Mouse (Mus musculus) c-Kit-positive CD71-negative TER-119-negative erythroid progenitor cells, embryonic 14.5 days (primary cell): ENCODE measurements around the gene Cyp2w1.
"Not testable (repeated sequence)": the region's sequence is repeated elsewhere in the genome, so short reads cannot be mapped to it uniquely, and the experiment has no call there.

Experiments used
- DNase-seq: peaks from one replicate; pipeline ENCODE4 v3.0.0-alpha.2; 2013; ENCODE audit warnings: low read depth

Gene Cyp2w1

DNA sequence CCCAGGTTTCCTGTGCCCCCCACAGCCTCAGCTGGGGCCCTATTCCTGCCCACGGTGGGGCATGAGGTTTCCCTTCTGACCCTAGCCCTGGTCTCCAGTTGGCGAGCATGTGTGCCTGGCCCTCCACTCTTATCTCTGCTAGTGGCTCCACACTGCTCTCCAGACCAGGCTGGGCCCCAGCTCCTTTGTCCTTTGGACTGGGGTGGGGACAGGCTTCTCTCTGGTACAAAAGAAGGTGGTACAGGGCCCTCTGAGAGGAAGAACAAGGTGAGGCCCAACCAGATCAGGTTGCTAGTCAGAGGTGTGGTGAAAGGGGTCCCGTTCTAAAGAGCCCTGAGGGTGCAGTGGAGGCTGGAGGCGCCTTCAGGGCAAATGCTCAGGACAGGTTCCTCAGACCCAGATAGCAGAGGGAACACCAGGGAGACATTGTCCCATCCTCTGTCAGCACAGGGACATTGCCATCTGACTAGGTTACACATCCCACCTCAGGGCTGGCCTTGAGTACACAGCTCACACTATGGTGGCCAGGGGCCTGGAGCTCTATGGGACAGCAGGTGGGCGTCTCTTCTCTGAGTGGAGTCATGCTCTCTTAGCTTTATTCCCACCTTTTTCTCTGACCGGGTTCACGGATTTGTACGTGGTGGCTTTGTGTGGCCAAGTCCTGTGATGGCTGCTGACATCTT, 19.7 kb upstream of the Cyp2w1 start:
- no peak for DNase-seq

DNA sequence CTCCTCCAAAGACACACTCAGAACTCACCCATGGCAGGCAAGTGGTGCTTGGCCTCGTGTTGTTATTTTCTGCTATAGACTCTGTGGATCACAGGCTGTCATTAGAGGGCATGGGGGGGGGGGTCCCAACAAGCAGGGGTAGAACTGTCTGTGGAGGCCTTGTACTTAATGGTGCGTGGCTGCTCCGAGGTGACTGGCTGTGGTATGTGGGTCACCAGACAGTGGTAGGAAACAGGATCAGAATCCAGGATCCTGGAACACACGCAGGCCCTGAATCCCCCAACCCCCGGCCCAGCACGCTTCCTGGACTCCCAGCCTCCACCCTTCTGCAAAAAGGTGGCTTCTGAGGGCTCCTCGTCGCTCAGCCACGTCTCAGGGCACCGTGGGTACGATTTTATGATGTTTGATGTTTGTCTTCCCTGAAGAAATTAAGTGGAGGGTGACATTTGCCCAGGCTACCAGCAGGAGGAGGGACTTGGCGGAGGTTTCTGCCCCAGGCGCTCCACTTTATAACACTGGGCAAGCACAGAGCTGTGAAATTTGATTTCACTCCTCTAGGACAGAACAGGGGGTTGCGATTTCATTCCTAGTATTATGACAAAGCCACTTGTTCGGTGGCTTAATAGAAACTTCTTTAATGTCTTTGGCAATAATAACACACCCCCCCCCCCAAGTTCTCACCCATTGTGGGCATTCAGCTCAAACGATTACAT, 19.0 kb upstream of the Cyp2w1 start:
- no peak for DNase-seq

DNA sequence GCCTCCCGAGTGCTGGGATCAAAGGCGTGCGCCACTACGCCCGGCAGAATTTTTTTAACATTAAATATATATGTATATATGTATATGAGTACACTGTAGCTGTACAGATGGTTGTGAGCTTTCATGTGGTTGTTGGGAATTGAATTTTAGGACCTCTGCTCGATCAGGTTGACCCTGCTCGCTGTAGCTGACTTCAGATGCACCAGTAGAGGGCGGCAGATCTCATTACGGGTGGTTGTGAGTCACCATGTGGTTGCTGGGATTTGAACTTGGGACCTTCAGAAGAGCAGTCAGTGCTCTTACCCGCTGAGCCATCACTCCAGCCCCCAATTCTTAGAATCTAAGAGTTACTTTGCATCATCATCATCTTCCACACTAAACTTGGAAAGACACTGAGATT, 18.0 kb upstream of the Cyp2w1 start:
- DNase-seq = not testable (repeated sequence)

DNA sequence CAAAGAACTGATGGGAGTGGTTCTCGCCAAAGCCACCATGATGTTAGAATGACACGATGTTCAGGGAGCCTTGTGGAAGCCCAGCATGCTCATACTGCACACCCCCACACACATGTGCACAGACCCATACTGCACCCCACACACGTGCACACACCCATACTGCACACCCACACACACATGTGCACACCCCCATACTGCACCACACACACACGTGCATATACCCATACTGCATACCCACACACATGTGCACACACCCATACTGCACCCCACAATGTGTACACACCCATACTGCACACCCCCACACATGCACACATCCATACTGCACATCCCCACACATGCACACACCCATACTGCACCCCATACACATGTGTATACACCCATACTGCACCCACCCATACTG, 16.8 kb upstream of the Cyp2w1 start:
- DNase-seq = no peak

DNA sequence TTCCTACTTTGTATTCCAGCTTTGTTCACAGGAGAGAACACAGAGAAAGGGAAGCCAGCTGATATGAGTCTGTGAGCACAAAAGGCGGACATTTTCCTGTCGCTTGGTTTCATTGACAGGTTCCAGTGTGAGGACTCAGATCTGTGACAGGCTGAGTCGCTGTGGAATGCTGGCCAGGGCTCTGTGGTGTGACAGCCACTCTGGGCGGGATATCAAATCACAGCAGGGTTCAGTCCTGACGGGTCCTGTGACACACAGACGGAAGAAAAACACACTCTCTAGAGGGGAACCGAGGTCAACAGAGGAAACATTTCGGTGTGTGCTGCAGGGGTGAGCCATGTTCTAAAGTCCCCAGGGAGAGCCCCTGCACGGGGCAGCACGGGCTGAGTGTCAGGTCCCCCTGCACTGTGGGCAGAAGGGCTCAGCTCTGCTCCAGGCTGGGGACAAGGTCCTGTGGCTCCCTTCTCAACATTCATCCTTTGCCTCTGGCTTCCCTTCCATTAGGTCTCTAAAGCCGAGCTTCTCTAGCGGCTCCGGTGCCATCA, 14.5 kb upstream of the Cyp2w1 start:
- no peak for DNase-seq

DNA sequence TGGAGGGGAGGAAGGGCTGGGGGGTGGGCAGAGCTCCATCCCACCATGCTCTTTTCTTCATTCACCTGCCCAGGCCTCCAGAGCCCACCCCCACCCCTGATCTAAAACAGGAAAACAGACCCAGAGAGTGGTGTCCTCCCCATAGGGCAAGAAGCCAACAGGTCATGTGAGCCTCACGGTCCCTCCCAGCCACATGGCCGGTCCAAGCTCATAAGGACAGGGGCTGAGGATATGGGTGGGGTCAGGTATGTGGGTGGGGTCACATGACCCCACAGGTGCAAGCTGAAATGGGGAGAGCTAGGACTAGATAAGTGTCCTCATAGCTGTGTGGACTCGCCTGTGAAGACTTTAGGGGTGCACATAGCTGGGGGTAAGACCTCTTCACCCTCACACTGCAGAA, 14.0 kb upstream of the Cyp2w1 start:
- DNase-seq = no peak

DNA sequence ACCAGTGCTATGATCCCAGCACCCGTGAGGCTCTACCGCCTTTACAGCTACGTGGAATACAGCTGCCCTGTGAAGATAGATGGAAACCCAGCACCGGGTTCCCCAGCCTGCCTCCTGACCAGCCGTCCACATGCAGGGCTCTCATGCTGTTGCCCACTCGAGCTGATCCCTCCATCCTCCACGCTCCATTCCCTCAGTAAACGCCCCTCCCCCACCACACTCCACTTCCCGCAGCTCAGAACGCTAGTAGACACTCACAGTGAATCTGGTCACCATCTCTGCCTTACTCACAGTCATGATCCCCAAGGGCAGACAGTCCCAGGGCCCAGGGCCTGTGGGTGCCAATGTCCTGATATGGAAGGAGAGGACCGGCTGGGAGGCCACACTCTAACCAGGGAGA, 13.5 kb upstream of the Cyp2w1 start:
- no peak for DNase-seq

DNA sequence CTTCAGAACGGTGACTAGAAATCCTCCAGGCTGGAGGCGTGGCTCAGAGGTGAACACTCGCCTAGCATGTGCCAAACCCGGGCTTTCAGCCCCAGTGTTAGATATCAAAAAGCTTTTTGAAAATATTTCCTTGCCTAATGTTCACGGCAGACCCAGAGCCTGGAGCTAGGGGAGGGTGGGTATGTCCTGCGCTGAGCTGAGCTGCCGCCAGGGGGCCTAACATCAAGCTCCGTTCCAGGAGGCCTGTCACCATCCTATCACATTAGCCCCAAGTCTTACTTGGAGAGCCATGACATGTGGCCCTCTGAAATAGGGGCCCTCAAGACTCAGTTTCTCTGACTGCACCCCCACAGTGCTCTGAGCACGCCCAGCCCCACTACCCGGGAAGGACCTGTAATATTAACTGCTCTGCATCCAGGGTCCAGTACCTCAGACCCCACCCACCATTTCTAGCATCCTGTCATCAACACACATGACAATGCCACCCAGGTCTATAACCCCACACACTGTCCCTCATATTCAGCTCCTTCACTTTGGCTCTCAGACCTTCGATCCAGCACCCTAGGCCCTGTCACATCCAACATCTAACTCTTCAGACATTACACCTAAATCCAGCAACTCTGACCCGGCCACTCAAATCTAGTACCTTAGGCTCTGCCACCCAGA, 8.3 kb upstream of the Cyp2w1 start:
- DNase-seq = peak; percentile 80

DNA sequence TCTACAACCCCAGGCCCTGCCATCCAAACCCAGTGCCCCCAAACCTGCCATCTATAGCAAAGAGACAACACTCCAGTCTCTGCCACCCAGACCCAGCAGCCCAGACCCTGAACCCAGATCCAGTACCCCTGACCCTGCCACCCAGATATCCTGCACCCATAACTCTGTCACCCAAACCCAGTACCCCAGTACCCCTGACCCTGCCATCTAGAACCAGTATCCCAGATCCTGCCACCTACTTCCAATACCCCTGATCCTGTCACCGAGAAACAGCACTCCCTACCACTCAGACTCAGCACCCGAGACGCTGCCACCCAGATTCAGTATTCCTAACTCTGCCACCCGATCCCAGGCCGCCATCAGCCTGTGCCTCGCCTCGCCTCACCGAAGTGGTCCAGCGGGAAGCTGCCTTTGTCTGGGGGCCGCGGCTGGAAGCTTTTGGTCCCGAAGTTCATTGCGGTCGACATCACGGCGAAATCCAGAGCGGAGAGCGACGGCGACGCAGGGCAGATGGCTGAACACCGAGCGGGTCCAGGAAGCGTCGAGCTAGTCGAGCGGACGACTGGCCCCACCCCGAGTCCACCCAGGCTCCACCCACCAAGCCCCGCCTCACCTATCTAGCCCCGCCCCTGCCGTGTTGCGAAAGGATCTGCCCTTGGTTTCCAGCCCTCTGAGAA, 7.6 kb upstream of the Cyp2w1 start:
- DNase-seq = peak; percentile 89

DNA sequence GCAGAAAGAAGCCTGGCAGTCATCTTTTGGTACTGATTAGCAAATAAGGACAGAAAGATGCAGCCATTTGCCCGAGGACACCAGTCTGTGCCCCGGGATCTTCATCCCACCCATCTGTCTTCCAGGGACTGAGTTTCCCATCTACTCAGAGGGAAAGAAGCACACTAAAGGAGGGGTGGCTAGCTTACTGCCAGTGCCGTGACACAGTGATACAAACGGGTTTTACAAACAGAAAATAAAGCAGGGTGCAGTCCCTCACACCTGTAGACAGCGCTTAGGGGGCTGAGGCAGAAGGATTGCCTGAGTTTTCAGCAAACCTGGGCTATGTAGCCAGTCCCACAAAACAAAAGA, 7.1 kb upstream of the Cyp2w1 start:
- no peak for DNase-seq

DNA sequence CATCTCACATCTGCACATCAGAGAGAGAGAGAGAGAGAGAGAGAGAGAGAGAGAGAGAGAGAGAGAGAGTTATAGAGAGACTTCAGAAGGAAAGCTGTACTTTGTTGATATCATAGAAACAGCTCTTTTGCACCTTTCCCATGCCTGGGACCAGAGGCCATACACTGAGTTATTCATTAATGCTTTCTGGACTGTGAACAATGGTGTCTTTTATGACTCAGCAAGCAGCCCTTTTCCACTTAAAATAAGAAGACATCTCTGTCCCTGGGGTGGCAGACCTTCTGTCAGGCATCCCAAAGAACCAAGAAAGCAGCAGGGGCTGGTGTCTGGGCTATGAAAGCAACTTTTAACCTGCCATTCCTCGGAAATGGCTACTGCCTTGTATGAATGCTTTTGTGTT, 5.2 kb upstream of the Cyp2w1 start:
- no peak for DNase-seq

DNA sequence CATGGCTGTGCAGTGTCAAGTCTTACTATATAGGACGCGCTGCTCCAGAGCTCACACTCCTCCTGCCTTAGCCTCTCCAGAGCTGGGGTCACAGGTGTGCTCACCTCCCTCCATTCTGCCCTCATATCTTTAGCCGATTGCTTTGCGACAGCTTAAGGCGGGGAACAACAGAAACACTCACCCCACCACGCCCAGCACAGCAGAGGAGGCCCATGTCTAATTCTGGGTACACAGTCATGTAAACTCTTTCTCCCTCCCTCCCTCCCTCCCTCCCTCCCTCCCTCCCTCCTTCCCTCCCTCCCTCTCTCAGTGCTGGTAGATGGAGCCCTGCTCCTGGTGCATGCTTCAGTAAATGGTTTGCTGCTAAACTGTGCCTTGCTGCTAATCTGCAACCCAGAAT, 2.7 kb upstream of the Cyp2w1 start:
- no peak for DNase-seq

DNA sequence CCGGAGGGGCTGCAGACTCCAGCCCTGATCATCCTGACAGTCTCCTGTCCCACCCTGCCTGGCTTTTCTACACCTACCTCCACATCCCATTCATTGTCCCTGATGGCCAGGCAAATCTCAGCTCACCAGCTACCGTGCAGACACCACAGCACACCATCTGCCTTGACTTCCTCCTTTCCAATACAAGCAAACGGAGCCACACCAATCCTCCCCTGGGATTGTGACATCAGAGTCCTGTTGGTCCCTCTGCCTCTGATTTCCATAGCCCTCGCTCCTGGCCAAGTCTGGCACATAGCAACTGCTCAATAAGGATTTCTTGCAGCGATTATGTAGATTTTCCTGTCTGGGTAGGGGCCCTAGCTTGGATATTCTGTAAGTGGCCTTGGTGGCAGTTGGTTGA, 1.3 kb upstream of the Cyp2w1 start, which contains the start of gene Cox19:
Gene Cox19 (minus strand): TSS at position 285 of the 400 bp plus-strand sequence.
- DNase-seq = no peak

DNA sequence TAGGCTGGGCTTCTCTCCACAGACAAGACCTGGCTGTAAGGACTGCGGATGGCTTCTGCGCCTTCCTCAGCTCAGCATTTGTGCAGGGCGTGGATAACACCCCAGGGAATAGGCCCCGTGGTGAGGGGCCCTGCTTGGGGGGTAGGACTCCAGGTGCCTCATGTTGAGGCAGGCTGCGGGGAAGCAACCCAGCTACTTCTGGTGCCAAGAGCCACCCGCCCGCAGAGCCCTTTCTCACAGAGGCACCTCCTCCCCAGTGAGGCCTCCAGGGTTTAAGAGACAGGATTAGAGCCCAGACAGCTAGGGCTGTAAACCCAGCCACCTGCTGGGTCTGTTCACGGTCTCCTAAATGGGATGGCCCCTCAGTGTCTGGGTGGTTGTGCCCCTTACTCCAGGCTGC, 789 bp upstream of the Cyp2w1 start:
- no peak for DNase-seq

DNA sequence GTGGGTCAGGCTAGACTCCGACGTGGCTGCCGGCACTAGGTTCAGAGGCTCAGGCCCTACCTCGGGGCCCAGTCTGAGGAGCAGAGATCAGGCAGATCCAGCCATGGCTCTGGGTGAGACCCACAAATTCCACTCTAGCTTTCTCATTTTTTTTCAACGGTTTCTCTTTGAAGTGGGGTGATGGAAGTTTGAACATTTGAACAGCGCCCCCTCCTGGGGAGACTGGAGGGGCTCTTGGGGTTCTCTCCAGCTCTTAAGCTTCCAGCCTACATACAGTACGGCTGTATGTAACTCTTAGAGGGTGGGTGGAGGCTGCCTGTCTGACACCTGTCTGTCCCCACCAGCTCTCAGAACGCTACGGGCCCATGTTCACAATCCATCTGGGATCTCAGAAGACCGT, 1.1 kb downstream of the Cyp2w1 start:
- peak; percentile 81 for DNase-seq

DNA sequence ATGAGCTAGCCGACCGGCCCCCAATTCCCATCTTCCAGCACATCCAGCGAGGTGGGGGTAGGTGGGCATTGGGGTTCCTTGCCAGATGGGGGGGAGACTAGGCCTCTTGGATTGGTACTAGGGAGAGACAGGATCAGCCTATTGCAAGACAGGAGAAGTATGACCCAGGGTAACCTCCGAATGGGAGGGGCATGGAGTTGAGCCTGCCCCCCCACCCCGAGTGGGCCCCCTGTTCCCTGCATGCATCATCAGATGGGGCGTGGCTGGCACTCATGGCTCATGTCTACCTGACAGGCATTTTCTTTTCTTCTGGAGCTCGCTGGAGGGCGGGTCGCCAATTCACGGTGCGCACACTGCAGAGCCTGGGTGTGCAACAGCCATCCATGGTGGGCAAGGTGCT, 1.5 kb downstream of the Cyp2w1 start:
- no peak for DNase-seq

DNA sequence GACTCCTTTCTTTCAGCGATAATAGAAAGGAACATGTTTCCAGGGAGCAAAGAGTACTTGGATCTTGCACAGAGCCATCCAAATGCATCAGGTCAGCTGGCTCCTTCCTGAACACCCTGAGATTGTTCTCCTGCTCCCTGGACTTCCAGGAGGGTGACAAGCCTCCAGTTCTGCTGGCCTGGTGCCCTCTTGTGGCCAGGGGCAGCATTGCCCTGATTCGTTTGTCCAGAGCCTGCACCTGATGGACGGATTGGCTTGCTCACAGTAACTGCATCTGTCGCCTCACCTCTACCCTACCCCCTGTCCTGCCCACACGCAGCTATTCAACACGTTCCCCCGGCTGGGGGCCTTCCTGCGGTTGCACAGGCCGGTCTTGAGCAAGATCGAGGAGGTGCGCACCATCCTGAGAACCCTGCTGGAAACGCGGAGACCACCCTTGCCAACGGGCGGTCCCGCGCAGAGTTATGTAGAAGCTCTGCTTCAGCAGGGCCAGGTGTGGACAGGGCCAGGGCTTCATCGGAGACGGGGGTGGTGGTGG, 2.9 kb downstream of the Cyp2w1 start:
- DNase-seq = no peak

DNA sequence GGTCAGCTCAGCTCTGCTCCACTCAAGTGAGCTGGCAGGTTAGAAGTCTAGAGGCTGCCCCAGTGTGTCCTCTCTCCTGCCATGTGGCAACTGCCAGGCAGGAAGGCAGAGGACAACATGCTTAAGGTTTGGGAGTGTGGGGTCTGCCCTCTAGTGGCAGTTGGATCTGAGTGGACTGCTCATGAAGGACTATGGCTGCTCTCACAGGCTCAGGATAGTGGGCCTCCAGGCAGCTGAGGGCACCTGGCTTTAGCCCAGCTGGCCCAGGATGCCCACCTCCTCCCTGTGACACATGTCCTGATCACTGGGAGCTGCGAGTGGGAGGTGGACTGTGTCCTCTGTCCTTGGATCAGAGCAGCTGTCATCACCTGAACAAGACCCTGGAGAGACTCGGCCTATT, 6.2 kb downstream of the Cyp2w1 start:
- DNase-seq = no peak

DNA sequence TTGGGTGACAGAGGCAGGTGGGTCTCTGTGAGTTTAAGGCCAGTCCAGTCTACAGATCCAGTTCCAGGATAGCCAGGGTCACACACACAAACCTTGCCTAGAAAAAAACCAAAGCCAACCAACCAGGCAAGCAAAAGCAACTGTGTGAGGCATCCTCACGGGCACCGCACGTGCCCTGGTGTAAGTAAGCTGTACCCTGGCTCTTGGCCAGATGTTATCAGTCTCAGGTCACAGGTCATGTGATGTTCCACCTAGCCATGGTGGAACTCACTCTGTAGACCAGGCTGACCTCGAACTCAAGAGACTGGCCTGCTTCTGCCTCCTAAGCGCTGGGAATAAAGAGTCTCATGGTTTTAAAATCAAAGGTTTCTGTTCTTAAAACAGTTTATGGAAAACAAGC, 6.8 kb downstream of the Cyp2w1 start:
- DNase-seq = no peak

DNA sequence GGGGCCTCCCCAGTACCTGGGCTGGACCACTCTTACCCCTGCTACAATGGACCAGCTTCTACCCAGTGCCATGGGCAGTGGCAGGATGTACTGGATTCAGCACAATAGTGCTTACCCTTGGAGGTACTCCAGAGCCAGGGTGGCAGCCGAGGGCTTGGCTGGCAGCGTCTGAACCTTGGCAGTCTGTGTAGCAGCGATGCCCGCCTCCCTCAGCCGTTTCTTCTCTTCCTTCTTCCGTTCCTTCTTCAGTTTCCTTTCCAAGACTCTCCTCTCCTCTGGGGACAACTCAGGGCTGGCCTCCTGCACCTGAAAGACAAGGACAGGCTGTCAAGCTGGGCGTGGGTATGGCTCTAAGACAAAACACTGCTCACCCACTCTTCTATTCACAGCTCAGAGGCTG, 11.4 kb downstream of the Cyp2w1 start:
- DNase-seq = no peak

DNA sequence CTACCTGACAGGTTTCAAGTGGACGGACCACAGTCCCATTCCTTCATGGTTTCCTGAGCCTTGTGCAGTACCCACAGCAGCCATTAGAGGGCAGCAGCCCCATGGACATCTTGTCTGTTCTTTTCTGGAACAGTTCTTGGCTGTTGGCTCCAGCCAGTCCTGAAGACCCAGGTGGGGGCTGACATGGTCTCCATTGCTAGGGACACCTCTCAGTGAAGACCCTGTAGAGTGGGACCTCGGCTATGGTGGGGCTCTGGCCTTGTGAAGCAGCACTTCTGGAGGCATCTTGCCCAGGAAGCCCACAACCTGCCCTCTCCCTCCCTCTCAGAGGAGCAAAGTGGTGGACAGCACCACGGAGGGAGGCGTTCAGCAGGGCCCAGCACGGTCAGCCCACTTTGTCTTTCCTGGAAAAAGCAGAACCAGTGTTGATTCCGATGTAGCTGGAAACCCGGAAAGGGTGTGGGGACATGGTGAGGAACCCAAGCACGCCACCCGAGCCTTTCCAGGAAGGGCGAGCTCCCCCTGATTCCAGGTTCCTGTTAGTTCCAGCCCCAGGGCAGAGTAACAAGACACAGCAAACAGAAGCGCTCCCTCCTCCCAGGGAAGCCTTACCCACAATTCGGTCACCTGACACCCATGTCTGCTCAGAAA, 12.0 kb downstream of the Cyp2w1 start:
- peak; percentile 87 for DNase-seq
